7 mouse cellular contexts compared by ENCODE assay signal in genomic region chr12:15816740-15817178, GRCm38 (mm10). TPM values are rescaled to one million over a fixed set of nuclear protein-coding genes. Genes with fewer than 3 reads are reported as not detected.
DNase-seq lines count a peak whose midpoint lies in the region; ATAC-seq lines count a peak whose summit lies in the region.

Gene Trib2 (minus strand): TSS chr12:15816922.

- H3K9me3 ChIP-seq in intestine, embryonic 15.5 days = no peaks in the 10 kb centered on the region
- H3K9me3 ChIP-seq in midbrain, embryonic 11.5 days (ENCODE audit: control insufficient read depth, low read length) = no peaks in the 10 kb centered on the region

- H3K4me1 ChIP-seq in intestine, embryonic 15.5 days (replicated peaks) = peaks cover 6% of the 10 kb centered on the region; the same call in 1 of the 2 replicates
- peaks cover 15% of the 10 kb centered on the region for H3K4me1 ChIP-seq in midbrain, embryonic 11.5 days (ENCODE audit: control insufficient read depth, insufficient read depth, low read length)

- intact Hi-C loops in left cerebral cortex, postnatal 4 days (cut with DNase I) = loop anchor here (5.0 to 10.0 kb wide), 3 partner anchors 568 to 716 kb away; no protein-coding TSS in a partner anchor

- no peaks in the 10 kb centered on the region for H3K27me3 ChIP-seq in intestine, embryonic 15.5 days (replicated peaks)
- no peaks in the 10 kb centered on the region for H3K27me3 ChIP-seq in midbrain, embryonic 11.5 days (ENCODE audit: control insufficient read depth, insufficient read depth, low read length)

- WGBS in intestine, embryonic 15.5 days = under 1% methylated on average over 50 of the region's 50 CpGs
- WGBS in midbrain, embryonic 11.5 days = 0% methylated on average over 49 of the region's 50 CpGs

- peak within 1 kb of the TSS; percentile 76 for H3K27ac ChIP-seq in intestine, embryonic 15.5 days
- H3K27ac ChIP-seq in midbrain, embryonic 11.5 days (ENCODE audit: low read depth, low read length) = peak within 1 kb of the TSS; percentile 89

- H3K4me2 ChIP-seq in intestine, embryonic 15.5 days (replicated peaks) = peak within 1 kb of the TSS; percentile 83
- peak within 1 kb of the TSS; percentile 67 for H3K4me2 ChIP-seq in midbrain, embryonic 11.5 days

- H3K4me3 ChIP-seq in intestine, embryonic 15.5 days (replicated peaks) = peak within 1 kb of the TSS; percentile 60
- H3K4me3 ChIP-seq in midbrain, embryonic 11.5 days (ENCODE audit: low read depth, low read length) = peak within 1 kb of the TSS; percentile 58

- peak within 1 kb of the TSS; percentile 73 for H3K9ac ChIP-seq in intestine, embryonic 15.5 days
- peak within 1 kb of the TSS; percentile 92 for H3K9ac ChIP-seq in midbrain, embryonic 11.5 days (ENCODE audit: low read length)

- peak; percentile 91 for ATAC-seq in intestine, embryonic 15.5 days
- ATAC-seq in midbrain, embryonic 11.5 days (ENCODE audit: low FRiP score) = peak; percentile 94

- peak; percentile 86 for DNase-seq in adrenal gland, adult 8-10 months
- peak; percentile 89 for DNase-seq in embryo, embryonic 11.5 days (ENCODE audit: low read depth, low spot score)
- peak; percentile 86 to 93 for DNase-seq in gastrocnemius, postnatal 4 days (ENCODE audit: low spot score in 2 of 2)
- peak; percentile 97 for DNase-seq in left cerebral cortex, postnatal 4 days
- peak; percentile 99 for DNase-seq in midbrain, embryonic 11.5 days (ENCODE audit: low spot score, missing footprints)
- DNase-seq in skeletal muscle tissue, adult 2 months (ENCODE audit: low read depth, low spot score) = peak; percentile 95

- no peaks in the 10 kb centered on the region for H3K36me3 ChIP-seq in intestine, embryonic 15.5 days
- no peaks in the 10 kb centered on the region for H3K36me3 ChIP-seq in midbrain, embryonic 11.5 days (ENCODE audit: control insufficient read depth, insufficient read depth, low read length)

RNA-seq across cellular contexts. Expression of gene Trib2, which starts in this region (rescaled TPM):
- total RNA-seq in adrenal gland, adult 8-10 months (2022) = 10 to 100 TPM; 12.4 to 21.2 (median 16.4) TPM
- total RNA-seq in gastrocnemius, postnatal 4 days (2021) = 10 to 100 TPM; 38.8 to 43.4 TPM
- polyA plus RNA-seq in intestine, embryonic 15.5 days (2015; fragmentation: Nextera tagmentation; extraction: Ambion mirVana) = 18.5 and 21.1 TPM in 2 replicates
- 10 to 100 TPM; 74.7 to 82.2 TPM for total RNA-seq in left cerebral cortex, postnatal 4 days (2021)
- 63.7 and 70.8 TPM in 2 replicates for polyA plus RNA-seq in midbrain, embryonic 11.5 days (2014; fragmentation: Nextera tagmentation; extraction: Ambion mirVana)

Comparison
In these comparisons a context has a peak if more than half of its experiments do, and no peak if none do; other contexts are left out.
1. Peak in every context shown above with its lines: DNase-seq, ATAC-seq, H3K4me3 ChIP-seq and H3K27ac ChIP-seq.